Mouse (Mus musculus): ENCODE results near the gene Cers6.

The Cers6 gene

GRCm38 (mm10) chr2:68860904-68861685, at the start of gene Cers6:
Cers6 (plus strand) TSS chr2:68861441.
- DNase-seq (ENCODE audit: low spot score), result peak; percentile 98

GRCm38 (mm10) chr2:68814409-68814808, 46.8 kb upstream of the Cers6 start:
- DNase-seq (ENCODE audit: low spot score), result no peak

GRCm38 (mm10) chr2:68819040-68819439, 42.2 kb upstream of the Cers6 start:
- no peak for DNase-seq (ENCODE audit: low spot score)

DNA sequence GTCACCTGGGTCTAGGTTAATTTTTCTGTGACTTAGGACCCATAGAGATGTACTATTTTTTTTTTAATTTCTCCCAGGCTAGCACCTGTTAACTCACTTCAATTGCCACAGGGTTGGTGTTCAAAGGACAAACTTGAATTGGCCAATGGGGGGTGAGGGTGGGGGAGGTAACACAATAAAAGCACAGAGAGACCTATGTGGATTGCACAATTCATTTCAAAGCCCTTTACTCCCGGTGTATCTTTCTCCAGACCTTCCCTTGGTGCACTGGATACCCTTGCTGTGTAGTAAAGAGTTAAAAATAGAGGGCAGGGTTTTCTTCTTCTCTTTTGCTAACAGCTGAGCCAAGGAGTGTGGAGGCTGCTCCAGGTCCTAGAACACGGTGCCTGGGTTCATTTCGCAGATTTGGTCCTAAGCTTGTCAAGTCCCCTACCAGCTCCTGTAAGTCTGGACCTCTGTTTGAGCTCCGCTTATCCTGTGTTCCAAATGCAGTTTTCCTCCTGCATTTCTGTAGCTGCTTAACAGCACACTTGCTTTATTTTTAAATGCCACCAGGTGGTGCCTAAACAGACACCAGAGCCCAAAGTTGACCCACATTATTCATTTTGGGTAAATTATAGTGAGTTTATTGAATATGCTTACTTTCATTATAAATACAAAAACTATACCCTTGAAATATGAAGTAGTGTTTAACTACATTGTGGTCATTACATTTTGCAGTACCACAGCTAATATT, 38.9 kb upstream of the Cers6 start:
- no peak for DNase-seq (ENCODE audit: low spot score)

- no peak for DNase-seq (ENCODE audit: low spot score)
These were observed 35.8 kb upstream of the Cers6 start for GRCm38 (mm10) chr2:68825326-68826020.

- DNase-seq (ENCODE audit: low spot score), result no peak
These were observed 17.9 kb upstream of the Cers6 start for GRCm38 (mm10) chr2:68843330-68843729.

DNA sequence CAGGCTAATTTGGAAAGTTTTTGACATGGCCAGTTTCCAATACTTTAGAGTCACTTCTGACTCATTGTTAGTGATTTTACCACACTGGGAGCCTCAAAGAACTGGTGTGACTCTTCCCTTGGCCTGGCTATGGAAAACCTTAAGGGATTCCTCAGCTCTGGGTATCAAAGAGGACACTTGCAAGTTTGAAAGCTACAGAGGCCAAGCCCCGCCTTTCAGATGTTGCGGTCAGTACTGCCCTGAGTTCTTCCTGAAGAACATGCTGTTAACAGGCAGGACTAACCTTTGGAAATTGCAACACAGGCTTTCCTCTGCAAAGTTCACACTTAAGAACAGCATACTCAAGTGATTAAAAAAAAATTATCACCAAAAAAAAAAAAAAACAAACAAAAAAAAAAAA, 16.7 kb upstream of the Cers6 start:
- no peak for DNase-seq (ENCODE audit: low spot score)

DNA sequence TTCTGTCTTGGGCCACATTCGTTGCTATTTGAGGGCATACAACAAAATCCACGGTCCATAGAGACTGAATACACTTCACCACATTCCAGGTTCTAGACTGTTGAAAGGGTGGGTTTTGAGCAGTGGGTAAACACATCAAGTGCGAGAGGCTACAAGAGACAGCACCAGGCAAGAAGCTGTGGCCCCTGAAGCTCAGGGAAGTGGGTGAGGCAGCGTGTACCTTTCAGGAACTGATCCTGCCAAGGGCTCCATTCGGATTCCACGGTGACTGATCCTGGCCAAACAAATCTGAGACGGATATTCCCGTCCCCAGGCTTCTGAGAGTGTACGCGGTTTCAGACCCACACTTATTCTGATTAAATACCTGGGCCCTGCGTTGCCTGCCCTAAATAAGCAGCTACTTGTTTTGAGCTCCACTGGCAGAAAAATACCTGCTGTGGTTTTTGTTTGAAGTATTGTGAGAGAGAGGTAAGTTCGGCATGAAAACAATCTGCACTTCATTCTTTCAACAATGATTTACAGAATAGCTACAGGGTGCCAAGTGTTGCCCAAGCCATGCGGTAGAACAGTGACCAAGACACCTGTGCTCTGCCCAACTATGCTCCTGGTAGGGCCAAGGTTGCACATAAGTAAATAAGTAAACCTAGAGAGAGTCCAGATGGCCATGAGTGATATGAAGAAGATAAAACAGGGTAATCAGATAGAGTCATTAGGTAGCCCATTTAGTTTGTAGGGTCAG, 16.1 kb upstream of the Cers6 start:
- peak; percentile 36 for DNase-seq (ENCODE audit: low spot score)

DNA sequence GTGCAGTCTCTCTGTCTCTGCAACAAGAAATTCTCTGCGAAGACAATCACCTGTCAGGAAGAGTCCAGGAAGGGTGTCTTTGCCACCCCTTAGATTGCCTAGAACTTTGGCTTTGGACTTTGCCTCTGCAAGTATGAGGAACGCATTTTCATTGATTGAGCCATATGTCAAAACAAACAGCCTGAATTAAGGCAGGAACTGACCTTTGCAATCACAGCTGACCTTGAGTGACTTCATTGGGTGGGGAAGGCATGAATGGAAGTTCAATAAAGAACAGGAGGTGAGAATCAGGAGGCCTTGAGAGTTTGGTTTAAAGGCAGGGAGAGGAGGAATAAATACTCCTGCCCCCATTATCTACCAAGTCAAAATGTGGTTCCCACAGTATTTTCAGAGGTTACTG, 850 bp upstream of the Cers6 start:
- DNase-seq (ENCODE audit: low spot score), result no peak

- peak; percentile 55 for DNase-seq (ENCODE audit: low spot score)
These were observed 651 bp downstream of the Cers6 start for GRCm38 (mm10) chr2:68861721-68862463.

DNA sequence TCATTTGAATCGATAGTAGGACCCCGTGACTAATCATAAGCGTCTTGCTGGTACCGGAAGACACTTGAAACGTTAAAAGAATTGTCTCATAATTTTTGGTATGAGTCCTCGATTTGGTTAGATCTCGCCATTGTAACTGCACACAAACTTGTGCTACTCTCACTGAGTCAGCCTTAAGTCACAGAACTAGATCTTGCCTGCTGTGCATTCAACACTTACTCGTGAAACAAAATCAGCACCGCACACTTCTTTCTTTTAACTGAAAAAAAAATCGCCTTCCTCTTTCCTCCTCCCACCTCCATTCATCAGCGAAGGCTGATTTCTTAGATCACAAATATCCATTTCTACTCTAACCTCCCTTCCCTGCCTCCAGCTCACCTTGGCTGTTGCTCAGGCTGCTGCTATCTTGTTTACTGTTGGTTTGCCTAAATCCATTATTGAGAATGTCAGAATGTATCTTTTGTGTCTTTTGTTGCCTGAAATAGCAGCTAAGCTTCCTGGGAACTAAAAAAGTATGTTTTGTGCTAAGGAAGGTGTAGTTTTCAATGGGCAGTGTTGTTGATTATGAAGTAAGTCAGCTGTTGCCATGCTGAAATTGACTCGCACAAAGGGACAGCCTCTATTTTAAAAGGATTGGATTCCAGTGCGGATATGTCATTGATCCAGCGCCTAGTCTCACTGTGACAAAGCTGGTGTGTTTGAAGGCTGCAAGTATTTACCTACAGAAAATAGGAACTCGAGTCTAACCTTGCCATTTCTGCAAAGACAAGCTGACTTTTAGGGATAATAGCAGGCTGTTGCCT, 1.4 kb downstream of the Cers6 start:
- no peak for DNase-seq (ENCODE audit: low spot score)

- DNase-seq (ENCODE audit: low spot score), result no peak
These were observed 2.3 kb downstream of the Cers6 start for GRCm38 (mm10) chr2:68863561-68863960.

- DNase-seq (ENCODE audit: low spot score), result no peak
These were observed 3.1 kb downstream of the Cers6 start for GRCm38 (mm10) chr2:68864366-68864765.

DNA sequence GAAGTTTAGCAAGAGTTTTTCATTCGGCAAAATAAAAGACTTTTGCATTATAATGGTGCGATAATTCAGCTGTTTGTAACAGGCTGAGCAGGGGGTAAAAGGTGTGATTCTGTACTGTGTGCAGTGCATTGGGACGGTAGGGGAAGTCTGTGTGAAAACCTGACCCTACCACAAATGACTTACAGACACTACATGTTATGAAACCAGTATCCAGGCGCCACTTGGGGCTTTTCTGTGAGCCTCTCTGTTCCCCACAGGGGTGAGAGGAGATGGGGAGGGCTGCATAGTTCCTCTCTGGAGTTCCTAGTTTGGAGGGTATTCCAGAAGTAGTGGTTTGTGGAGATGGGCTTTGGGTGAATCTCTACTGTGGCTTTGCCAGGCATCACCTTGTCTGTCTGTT, 5.9 kb downstream of the Cers6 start:
- no peak for DNase-seq (ENCODE audit: low spot score)

GRCm38 (mm10) chr2:68870999-68871780, 9.9 kb downstream of the Cers6 start:
- no peak for DNase-seq (ENCODE audit: low spot score)

DNA sequence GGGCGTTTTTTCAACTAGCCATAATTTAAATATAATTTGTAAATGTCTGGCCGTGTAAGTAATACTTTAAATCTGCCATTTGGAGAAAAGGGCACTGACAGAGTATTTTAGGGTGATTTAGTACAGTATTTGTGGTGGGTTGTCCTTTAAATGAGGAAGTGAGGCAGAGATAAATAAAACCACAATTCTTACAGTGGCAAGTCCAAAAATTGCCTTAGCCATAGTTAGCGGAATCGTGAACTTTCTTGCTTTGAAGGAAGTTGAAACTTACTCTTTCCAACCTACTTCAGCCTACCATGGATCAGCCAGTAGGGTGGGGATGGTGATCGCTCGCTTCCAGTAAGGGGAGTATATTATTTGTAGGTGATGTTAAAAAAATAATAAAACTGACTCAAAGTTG, 11.8 kb downstream of the Cers6 start:
- no peak for DNase-seq (ENCODE audit: low spot score)

DNA sequence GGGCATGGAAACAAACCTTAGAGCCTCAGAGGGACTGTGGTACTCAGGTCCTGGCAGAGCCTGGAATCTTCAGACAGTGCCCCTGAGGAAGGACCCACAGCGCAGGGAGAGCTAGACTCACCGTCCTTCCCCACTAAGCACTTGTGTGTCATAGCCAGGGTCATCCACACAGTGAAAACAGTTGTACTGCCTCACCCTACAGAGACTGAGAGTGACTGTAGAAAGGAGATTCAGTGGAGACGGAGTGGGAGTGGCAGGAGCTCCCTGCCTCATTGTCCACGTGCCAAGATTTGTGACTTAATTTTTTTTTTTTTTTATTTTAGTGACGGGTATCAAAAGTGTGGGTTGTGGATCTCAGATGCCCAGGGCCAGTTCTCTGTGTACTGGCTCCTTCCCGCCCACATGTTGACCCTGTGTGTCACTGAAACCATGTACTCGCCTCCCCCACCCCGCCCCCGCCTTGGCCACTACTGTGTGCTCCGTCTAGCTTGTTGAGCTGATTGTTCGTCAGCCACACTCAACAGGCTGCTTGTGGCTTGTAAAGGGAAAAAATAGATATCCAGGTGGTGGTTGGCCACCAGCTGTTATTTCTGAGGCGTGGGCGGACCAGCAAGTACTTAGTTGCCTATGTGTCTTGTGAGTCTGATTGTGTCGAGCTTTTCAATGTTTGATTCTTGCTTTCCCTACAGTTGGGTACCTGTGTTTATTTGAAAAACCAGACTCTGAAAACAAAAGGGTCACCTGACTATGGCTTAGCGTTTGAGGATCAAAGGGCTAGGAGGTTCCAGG, 12.6 kb downstream of the Cers6 start:
- no peak for DNase-seq (ENCODE audit: low spot score)

GRCm38 (mm10) chr2:68874575-68874974, 13.3 kb downstream of the Cers6 start:
- DNase-seq (ENCODE audit: low spot score), result no peak

GRCm38 (mm10) chr2:68879071-68879651, 17.9 kb downstream of the Cers6 start:
- no peak for DNase-seq (ENCODE audit: low spot score)

All from urinary bladder, postnatal 14 days (tissue).